Mouse (Mus musculus) midbrain, embryonic 16.5 days (tissue): ENCODE measurements at regions not wholly inside any gene's neighbourhood (a gene's known extent, or its start where the extent isn't known, plus 50 kb on each side); places are given as distances from the start of the nearest gene placed in this dataset.

ENCODE experiments used
- ATAC-seq: fragments of 200-750 bp; cut with Nextera tagmentation; 2 replicates; pipeline ENCODE4 v1.8.0; 2017; ENCODE audit warnings: moderate TSS enrichment
- H3K27ac ChIP-seq: fragments of 300-500 bp; sonication (generic); 2 replicates; pipeline ENCODE4 v1.5.1; 2014; ENCODE audit warnings: mild to moderate bottlenecking, low read length, mixed read lengths
- H3K27me3 ChIP-seq: fragments of 300-500 bp; sonication (generic); 2 replicates; pipeline ENCODE4 v1.6.1; 2014; ENCODE audit warnings: low read depth, low read length, mixed read lengths; ENCODE audit not compliant: control insufficient read depth, insufficient read depth
- H3K36me3 ChIP-seq: fragments of 300-500 bp; sonication (generic); 2 replicates; pipeline ENCODE4 v1.6.1; 2014; ENCODE audit warnings: mild to moderate bottlenecking, low read length, moderate library complexity, mixed read lengths; ENCODE audit not compliant: control insufficient read depth, insufficient read depth
- H3K4me1 ChIP-seq: fragments of 300-500 bp; sonication (generic); 2 replicates; pipeline ENCODE4 v1.6.1; 2014; ENCODE audit warnings: mild to moderate bottlenecking, low read length, mixed read lengths; ENCODE audit not compliant: control insufficient read depth, insufficient read depth
- H3K4me2 ChIP-seq: fragments of 300-500 bp; sonication (generic); 2 replicates; pipeline ENCODE4 v1.6.1; 2014; ENCODE audit warnings: mild to moderate bottlenecking, low read length, mixed read lengths
- H3K4me3 ChIP-seq: fragments of 300-500 bp; sonication (generic); 2 replicates; pipeline ENCODE4 v1.5.1; 2014; ENCODE audit warnings: low read depth, mild to moderate bottlenecking, low read length, moderate library complexity, mixed read lengths
- H3K9ac ChIP-seq: fragments of 300-500 bp; sonication (generic); 2 replicates; pipeline ENCODE4 v1.6.1; 2014; ENCODE audit warnings: low read depth, low read length, mixed read lengths
- H3K9me3 ChIP-seq: fragments of 300-500 bp; sonication (generic); replicated peaks from 2 replicates; pipeline ENCODE4 v1.6.1; 2014; ENCODE audit warnings: mild to moderate bottlenecking, low read length, mixed read lengths; ENCODE audit not compliant: control insufficient read depth, poor library complexity, severe bottlenecking
- WGBS: fragments of 180-500 bp; shearing (Covaris S2); extraction: QIAGEN DNeasy Blood & Tissue Kit; methylation state at CpG from one replicate; pipeline ENCODE4 v1.1.7; 2014; 5-methylcytosine and 5-hydroxymethylcytosine counted together

DNA sequence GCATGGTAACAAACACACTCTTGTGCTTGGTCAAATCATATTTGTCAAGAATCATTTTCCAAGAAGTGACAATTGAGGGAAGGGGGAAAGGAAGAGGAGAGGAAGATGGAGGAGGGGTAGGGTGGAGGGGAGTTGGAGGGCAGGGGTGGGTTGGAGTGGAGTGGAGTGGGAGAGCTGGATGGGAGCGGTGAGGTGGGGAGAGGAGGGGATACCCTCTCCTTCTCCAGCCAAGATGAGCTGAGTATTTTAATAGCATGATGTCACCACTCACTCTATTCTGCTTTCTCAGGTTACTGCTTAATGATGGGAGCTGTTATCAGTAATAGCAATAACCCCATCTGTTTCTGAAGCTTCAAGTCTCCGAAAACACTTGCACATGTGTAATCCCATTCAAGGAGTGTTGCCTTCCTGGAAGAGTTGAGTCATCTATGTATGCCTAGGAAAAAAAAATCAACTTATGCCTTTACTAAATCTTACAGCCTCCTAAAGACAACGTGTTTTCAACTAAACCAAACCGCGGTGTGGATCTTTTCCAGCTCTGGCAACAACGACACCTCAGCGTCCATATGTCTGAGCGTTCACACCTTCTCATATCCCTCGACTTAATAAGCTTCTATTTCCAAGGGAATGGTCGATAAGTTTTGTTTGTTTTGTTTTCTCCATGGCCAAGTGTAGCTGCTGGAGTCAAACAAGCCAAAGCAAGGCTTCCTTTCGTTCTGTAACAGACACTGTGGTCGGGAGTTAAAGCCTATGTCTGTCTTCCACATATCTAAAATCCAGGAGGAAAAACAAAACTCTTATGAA, 187.0 kb upstream of the Mgmt start:
- Histone ChIP-seq H3K9ac (no peak overlapping the region), H3K4me2 (no peak overlapping the region), H3K27me3 (no peaks in the 10 kb centered on the region), H3K36me3 (no peaks in the 10 kb centered on the region), H3K4me1 (no peaks in the 10 kb centered on the region), H3K4me3 (no peak overlapping the region), H3K9me3 (no peaks in the 10 kb centered on the region), H3K27ac (no peak overlapping the region)
- no peak for ATAC-seq
- WGBS: 87% methylated on average over 12 of the region's 12 CpGs

DNA sequence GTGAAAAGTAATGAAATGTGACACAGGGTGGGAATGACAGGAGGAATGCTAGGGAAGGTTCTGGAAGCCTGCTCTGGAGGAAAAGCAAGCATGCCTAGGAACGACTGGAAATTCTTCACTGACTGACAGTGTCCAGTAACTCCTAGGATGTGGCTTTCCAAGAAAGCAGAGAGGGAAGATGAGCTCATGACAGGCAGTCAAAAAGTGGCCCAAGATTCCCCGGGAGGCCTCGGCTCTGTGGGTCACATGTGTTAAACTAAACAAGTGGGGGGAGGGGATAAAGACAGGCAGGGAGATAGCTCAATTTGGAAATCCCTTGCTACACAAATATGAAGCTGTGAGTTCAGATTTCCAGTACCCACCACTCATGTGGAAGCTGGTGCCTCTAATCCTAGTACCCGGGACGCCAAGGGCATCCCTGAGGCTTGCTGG, 186.4 kb upstream of the Mgmt start:
- ATAC-seq: no peak
- no peak overlapping the region for H3K9ac ChIP-seq
- no peak overlapping the region for H3K27ac ChIP-seq
- no peak overlapping the region for H3K4me2 ChIP-seq
- no peaks in the 10 kb centered on the region for H3K27me3 ChIP-seq
- WGBS: 65% methylated on average over 5 of the region's 5 CpGs
- H3K36me3 ChIP-seq: no peaks in the 10 kb centered on the region
- H3K4me3 ChIP-seq: no peak overlapping the region
- no peaks in the 10 kb centered on the region for H3K9me3 ChIP-seq
- H3K4me1 ChIP-seq: no peaks in the 10 kb centered on the region

DNA sequence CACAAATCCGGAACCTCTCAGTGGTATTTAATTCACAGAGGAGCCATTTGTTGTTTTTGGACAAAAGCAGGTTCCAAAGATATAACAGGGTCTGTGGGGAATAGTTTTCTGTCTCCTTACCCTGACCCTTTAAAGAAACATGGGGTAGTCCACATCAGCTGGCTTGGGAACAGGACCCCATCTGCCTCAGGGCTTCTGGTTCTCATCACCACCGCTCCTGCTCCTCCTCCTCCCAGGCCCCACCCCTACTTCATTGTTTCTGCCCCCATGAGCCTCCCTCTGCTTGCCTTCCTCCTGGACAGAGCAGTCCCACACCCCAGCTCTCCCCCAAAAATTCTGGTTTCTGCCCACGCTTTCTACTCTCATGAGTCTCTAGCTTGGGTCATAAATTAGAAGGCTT, 183.8 kb upstream of the Mgmt start:
- no peak for ATAC-seq
- WGBS: 77% methylated on average over 3 of the region's 3 CpGs
- no peak overlapping the region for H3K4me2 ChIP-seq
- H3K4me3 ChIP-seq: no peak overlapping the region
- H3K4me1 ChIP-seq: no peaks in the 10 kb centered on the region
- H3K9ac ChIP-seq: no peak overlapping the region
- H3K9me3 ChIP-seq: no peaks in the 10 kb centered on the region
- H3K27ac ChIP-seq: no peak overlapping the region
- H3K27me3 ChIP-seq: no peaks in the 10 kb centered on the region
- H3K36me3 ChIP-seq: no peaks in the 10 kb centered on the region

DNA sequence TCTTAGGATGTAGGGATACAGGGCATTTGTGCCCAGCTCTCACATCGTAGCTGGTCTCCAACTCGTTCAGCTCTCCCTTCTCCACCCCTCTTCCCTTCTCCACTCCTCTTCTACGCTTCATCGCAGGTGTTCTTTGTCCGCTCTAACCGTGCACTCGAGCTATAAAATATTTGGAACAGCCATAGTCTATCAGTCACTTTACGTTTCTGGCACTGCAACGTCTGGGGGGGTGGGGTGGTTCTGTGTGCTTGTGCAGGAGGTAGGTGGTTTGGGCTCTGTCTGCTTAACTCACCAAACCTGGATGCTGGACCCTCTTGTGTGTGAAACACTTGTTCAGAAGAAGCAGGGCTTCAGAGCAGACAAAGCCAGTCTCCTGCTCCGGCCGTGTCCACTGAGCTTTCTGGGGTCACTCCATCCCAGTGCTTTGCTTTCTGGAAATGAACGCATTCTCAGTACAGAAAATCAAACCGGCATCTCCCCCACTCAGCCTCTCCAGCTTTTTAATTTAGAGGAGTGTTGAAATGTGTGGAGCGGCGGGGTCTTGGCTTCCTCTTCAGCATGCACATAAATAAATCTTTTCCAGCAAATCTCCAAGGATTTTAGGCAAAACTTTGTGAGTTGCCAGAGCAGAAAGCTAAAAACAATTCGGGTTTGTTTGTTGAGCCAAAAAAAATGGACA, 181.3 kb upstream of the Mgmt start:
- no peak for ATAC-seq
- WGBS: 76% methylated on average over 16 of the region's 16 CpGs
- no peak overlapping the region for H3K27ac ChIP-seq

DNA sequence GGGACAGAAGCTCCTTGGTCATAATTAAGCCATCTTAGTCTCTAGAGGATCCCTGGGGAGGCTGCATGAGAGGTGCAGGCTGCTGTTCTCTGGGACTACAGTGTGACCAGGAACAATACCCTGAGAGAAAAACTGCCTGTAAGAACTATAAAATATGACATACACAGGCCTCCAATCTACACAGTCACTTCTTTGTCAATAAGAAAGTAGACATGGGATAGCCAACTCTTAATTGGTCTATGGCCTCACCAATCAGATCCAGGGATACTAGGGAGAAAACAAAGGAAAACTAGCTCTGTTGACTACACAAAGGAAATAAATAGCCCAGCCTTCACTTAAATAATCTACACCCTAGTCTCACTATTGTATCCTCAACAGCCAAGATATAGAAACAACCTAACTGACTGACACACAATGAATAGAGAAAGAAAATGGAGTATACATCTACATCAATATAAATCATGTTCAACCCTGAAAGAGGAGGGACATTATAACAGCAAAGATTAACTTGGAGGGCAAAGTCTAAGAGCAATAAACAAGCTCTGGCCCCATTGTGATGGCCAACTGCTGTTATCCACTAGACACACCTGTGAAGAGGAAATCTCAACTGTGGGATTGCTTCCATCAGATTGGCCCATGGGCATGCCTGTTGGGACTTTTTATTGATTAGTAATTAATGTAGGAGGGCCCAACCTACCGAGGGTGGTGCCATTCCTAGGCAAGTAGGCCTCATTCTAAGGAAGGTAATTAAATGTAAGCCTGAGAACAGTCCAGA, 166.6 kb upstream of the Mgmt start:
- 86% methylated on average over 1 of the region's 1 CpGs for WGBS
- H3K4me2 ChIP-seq: no peak overlapping the region
- no peak for ATAC-seq
- H3K9me3 ChIP-seq: no peaks in the 10 kb centered on the region
- no peaks in the 10 kb centered on the region for H3K27me3 ChIP-seq
- no peak overlapping the region for H3K4me3 ChIP-seq
- no peak overlapping the region for H3K9ac ChIP-seq
- no peaks in the 10 kb centered on the region for H3K4me1 ChIP-seq
- no peak overlapping the region for H3K27ac ChIP-seq
- H3K36me3 ChIP-seq: no peaks in the 10 kb centered on the region

More for the DNA sequence above, 181.3 kb upstream of the Mgmt start:
- no peaks in the 10 kb centered on the region for H3K27me3 ChIP-seq
- no peaks in the 10 kb centered on the region for H3K9me3 ChIP-seq
- H3K4me1 ChIP-seq: no peaks in the 10 kb centered on the region
- no peaks in the 10 kb centered on the region for H3K36me3 ChIP-seq
- no peak overlapping the region for H3K4me2 ChIP-seq
- H3K4me3 ChIP-seq: no peak overlapping the region
- no peak overlapping the region for H3K9ac ChIP-seq

DNA sequence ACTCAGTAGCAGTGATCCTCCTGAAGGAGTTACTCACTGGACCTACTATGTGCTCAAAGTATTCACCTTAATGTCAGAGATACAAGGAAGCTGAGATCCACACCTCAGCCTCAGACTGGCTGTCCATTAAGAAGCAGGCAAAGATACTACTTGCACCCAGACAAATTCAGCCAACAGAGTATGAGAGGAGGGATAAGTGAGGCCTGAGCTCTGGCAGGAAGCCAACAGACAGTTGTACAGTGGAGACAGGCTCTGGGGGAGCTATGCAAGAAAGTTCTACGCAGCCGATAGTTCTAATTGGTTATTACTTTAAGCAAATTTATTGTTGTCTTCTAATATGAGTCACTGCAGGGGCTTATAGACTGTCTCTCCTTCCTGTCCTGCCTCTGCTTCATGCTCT, 152.2 kb upstream of the Mgmt start:
- Histone ChIP-seq H3K4me2 (no peak overlapping the region), H3K36me3 (no peaks in the 10 kb centered on the region), H3K27ac (no peak overlapping the region), H3K27me3 (no peaks in the 10 kb centered on the region), H3K9ac (no peak overlapping the region), H3K4me3 (no peak overlapping the region), H3K9me3 (no peaks in the 10 kb centered on the region), H3K4me1 (0 out of 2 replicates have a peak, but pooled peaks cover 3% of the 10 kb centered on the region)
- 93% methylated on average over 2 of the region's 2 CpGs for WGBS
- no peak for ATAC-seq

DNA sequence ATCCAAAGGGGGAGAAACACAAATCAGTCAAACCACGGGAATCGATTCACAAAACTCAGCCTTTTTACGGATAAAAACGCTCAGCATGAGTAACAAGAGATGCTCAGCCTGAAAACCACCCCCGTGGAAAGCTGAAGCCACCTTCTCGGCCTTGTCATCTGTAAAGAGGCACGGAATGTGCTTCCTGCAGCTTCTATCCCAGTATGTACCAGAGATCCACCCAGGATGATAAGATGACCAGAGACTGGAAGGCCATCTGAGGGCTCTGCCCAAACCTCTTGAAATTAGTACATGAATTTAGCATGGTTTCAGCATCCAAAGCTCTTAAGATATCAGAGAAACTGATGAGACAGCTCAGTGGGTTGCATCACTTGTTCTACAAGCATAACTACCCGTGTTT, 149.0 kb upstream of the Mgmt start:
- no peak overlapping the region for H3K27ac ChIP-seq
- H3K9ac ChIP-seq: no peak overlapping the region
- no peaks in the 10 kb centered on the region for H3K36me3 ChIP-seq
- no peaks in the 10 kb centered on the region for H3K9me3 ChIP-seq
- no peak overlapping the region for H3K4me3 ChIP-seq
- no peak for ATAC-seq
- no peaks in the 10 kb centered on the region for H3K4me1 ChIP-seq
- WGBS: 86% methylated on average over 8 of the region's 8 CpGs
- H3K27me3 ChIP-seq: no peaks in the 10 kb centered on the region
- H3K4me2 ChIP-seq: no peak overlapping the region

DNA sequence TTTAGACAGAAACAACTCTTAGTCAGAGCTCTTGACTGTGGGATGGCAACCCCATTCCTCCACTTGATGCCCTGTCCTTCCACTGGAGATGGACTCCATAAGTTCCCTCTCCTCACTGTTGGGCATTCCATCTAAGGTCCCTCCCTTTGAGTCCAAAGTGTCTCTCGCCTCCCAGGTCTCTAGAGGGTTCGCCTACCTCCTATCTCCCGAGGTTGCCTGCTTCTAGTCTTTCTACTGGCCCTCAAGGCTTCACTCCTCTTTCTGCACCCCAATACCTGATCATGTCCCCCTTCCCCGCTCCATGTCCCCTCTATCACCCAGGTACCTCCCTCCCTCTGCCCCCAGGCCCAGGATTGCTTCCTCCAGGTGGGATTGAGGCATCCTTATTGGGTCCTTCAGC, 142.9 kb upstream of the Mgmt start:
- no peaks in the 10 kb centered on the region for H3K9me3 ChIP-seq
- ATAC-seq: no peak
- WGBS: 84% methylated on average over 4 of the region's 4 CpGs
- H3K36me3 ChIP-seq: no peaks in the 10 kb centered on the region
- H3K27me3 ChIP-seq: no peaks in the 10 kb centered on the region; the same call in 1 of the 2 replicates
- no peak overlapping the region for H3K27ac ChIP-seq
- peaks cover 3% of the 10 kb centered on the region; the same call in 1 of the 2 replicates for H3K4me1 ChIP-seq
- H3K9ac ChIP-seq: no peak overlapping the region
- no peak overlapping the region for H3K4me2 ChIP-seq
- H3K4me3 ChIP-seq: no peak overlapping the region

DNA sequence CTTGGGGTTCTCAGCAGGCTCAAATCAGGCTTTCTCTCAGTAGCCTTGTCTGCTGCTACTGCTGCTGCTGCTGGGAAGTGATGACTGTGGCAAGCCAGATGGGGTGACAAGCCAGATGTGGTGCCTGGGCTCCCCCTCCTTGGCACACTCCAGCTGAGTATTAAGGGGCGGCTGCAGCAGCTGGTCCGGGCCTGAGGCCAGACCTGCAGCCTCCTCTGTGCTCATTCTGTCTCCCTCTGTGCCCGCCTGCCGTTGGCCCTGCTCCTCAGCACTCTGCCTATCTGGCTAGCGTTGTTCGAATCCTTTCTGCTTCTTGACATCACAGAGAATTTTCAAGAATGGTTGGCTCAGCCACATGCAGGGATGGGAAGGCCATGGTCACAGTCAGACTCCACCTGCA, 139.6 kb upstream of the Mgmt start:
- Histone ChIP-seq H3K4me3 (no peak overlapping the region), H3K36me3 (no peaks in the 10 kb centered on the region), H3K27me3 (no peaks in the 10 kb centered on the region; the same call in 1 of the 2 replicates), H3K9ac (no peak overlapping the region), H3K4me1 (peaks cover 3% of the 10 kb centered on the region; the same call in 1 of the 2 replicates), H3K4me2 (no peak overlapping the region), H3K27ac (no peak overlapping the region), H3K9me3 (no peaks in the 10 kb centered on the region)
- WGBS: 67% methylated on average over 6 of the region's 6 CpGs
- no peak for ATAC-seq
